Mouse (Mus musculus) T-helper 1 cell (primary cell): ENCODE measurements around the gene Il1a.

Experiments used
- in situ Hi-C: fragments of 300-600 bp; cut with MboI, MseI; formaldehyde crosslinking; loops from one replicate; pipeline ENCODE4 v1.15.1; 2025; ENCODE audit warnings: high pct_unique_total_duplicates

The Il1a gene

DNA sequence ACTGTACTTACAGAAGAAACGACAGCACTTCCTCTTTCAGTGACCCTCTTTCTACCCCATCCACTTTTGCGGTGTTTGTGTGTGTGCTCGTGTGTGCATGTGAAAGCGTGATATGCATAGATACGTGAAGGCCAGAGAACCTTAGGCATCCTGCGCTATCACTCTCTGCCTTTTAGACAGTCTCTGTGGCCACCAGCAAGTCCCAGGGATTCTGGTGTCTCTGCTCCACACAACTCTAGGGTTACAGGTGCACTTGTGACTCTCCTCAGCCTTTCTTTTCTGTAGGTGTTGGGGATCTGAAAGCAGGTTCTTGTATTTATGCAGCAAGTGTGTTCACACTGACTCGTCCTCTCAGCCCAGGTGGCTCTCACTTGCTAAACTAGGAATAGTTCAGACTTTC, 44.5 kb downstream of the Il1a start:
- in situ Hi-C loops = no loop called here

GRCm38 (mm10) chr2:129263073-129263472, 46.7 kb downstream of the Il1a start:
- in situ Hi-C loops = no loop called here

GRCm38 (mm10) chr2:129261151-129261794, 48.5 kb downstream of the Il1a start:
- in situ Hi-C loops = no loop called here

DNA sequence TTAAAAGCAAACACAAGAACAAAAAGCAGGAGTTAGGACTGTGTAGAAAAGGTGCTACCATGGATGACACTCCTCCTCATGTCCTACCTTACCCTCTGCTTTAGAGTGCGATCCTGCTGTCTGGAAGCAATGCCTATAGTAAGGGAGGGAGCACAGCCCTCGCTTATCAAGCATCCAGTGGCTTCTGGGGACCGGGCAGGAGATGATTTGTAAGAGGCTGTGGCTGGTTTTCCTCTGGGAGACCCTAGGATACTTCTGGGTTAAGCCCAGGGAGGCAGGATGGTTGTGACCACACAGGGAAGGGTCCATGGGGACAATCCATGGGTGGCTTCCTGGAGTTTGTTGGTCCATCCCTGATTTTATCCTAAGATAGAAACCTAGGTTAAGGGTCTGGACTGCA, 49.1 kb downstream of the Il1a start:
- in situ Hi-C loops = no loop called here

DNA sequence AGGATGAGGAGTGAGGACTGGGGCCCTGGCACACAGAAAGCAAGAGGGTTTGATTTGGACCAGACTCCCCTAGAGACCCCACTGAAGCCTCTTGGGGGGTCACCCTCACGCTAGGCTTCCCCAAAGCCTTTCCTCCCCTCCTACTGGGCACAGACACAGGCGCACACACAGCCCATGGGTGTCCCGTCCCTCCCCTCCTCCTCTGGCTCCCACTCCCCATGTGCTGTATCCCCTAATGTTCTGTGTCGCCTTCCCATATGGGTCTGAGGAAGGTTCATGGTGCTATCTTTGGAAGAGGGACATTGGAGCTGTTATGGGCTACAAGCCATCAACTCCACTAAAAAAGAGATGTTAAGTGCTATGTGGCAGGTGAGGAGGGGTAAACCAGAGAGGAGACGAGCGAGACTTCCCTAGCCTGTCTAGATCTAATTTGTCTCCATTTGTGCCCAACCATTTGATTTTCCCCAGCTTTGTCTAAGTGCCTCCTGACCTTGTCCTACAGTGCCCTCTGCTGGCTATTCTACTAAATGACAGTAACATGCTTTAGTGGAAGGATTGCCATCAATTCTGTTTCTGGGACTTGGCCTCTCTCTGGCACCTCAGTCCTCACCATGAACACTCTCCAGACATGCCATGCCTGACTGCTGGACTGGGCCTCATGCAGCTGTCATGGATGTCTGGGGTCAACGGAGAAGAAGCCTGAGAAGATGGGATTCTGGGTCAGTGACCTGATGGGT, 51.1 kb downstream of the Il1a start:
- in situ Hi-C loops = loop anchor here (5.0 kb wide), 1 partner anchor 126 kb away; no protein-coding TSS in a partner anchor

GRCm38 (mm10) chr2:129258056-129258455, 51.7 kb downstream of the Il1a start:
- in situ Hi-C loops = loop anchor here (5.0 kb wide), 1 partner anchor 126 kb away; no protein-coding TSS in a partner anchor

DNA sequence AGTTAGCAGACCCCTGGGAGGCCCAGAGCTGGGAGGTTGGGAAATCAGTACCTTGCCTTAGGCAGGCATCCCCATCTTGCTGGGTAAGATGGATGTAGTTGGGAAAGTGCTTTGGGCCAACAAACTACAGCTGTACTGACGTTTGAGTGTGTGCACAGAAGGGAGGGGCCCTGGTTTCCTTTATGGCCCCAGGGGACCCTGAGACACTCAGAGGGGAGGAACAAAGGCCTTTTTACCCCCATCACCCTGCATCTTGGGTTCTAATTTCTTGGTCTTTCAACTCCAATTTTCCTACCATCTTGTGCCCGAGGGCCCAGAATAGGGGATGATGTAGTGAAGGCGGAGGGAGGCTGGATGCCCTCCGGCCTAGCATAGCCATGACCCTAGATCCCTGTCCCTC, 53.8 kb downstream of the Il1a start:
- in situ Hi-C loops = loop anchor here (5.0 kb wide), 1 partner anchor 124 kb away; no protein-coding TSS in a partner anchor

GRCm38 (mm10) chr2:129254076-129254475, 55.7 kb downstream of the Il1a start:
- in situ Hi-C loops = no loop called here

- in situ Hi-C loops = no loop called here
Measured at GRCm38 (mm10) chr2:129253631-129253970, 56.2 kb downstream of the Il1a start.

DNA sequence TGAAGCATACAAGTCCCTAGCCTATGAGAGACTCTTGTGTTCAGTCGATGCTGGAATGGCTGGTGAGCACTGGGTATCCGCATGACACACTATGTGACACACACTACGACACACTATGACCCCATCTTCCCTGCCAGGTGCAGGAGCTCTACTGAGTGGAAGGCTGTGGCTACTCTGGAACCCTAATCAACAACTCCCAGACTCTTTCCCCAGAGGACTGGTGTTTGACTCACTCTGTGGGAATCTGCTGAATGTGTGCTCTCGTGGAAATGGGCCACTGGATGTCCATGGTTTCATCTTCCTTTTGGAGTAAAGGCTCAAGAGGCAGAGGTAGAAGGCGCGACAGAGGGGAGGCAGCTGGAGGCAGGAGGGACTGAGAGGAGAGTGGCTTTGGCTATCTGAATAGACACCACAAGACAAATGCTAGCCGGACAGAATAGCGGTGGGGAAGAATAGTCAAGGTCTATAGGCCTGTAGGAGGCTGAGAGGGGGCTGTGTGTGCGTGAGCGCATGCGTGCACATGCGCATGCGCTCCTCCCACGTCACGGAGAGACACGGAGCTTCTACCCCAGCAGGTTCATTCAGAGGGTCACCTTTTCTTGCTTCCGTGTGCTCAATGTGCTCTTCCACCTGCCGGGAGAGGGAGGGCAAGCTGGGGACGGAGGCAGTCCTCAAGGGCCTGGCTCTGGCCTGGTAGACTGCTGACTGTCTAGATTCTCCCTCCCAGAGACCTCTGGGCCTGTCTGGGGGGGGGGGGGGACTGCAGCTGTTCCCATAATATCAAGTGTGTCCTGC, 56.7 kb downstream of the Il1a start:
- in situ Hi-C loops = no loop called here
